9 mouse cellular contexts compared by ENCODE assay signal in the genomic region with DNA sequence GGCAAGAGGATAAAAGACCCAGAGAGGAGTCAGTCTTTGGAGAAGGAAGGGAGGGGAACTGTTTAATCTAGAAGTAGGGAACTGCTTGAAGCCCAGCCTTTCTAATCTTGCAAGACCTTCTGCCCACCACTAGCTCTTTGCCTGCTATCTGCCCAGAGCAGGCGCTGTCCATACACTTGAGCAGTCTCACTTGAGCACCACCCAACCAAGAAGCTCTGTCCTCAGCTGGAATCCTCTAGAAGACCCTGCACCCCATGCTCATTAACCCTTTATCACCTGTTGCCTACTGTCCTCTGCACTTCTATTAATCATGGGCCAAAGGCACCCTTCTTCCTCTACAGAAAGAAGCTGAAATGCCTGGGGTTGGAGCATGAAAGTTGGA. TPM values are rescaled to one million over a fixed set of nuclear protein-coding genes. Genes with fewer than 3 reads are reported as not detected.
DNase-seq lines count a peak whose midpoint lies in the region; ATAC-seq and TF ChIP-seq lines count a peak whose summit lies in the region.
"Had no signal": no experiment of that assay in that cellular context is flagged by ENCODE, and none has a peak within 500 bp of the region (broad histone marks: within the 10 kb centered on the region; RNA-seq: fewer than 3 reads in every experiment).

No protein-coding gene starts in this region.

- no peaks in the 10 kb centered on the region for H3K4me1 ChIP-seq in bone marrow, adult 2 months (ENCODE audit: control insufficient read depth, insufficient read depth, low read length)
- peaks cover 7% of the 10 kb centered on the region; the same call in 1 of the 2 replicates for H3K4me1 ChIP-seq in forebrain, postnatal 0 days (ENCODE audit: insufficient read depth)

- ATAC-seq in forebrain, postnatal 0 days, result no peak
- peak; percentile 63 for ATAC-seq in megakaryocyte, adult 5-6 weeks (ENCODE audit: poor library complexity, severe bottlenecking)

- peak overlapping the region; percentile 67 for H3K4me3 ChIP-seq in gastrocnemius, adult 2 months
- peak overlapping the region; percentile 80 for H3K4me3 ChIP-seq in bone marrow, adult 2 months (replicated peaks; ENCODE audit: control insufficient read depth, low read depth, low read length)
- peak overlapping the region; percentile 55 for H3K4me3 ChIP-seq in forebrain, postnatal 0 days (ENCODE audit: low read depth, low read length)

- no peak for TF ChIP-seq POLR2A in bone marrow, adult 2 months (IDR thresholded peaks at IDR 0.05; ENCODE audit: borderline replicate concordance, control insufficient read depth, low read depth, low read length)

- H3K9ac ChIP-seq in forebrain, postnatal 0 days, result peak overlapping the region; percentile 83

- no peak overlapping the region for H3K27ac ChIP-seq in gastrocnemius, adult 2 months
- H3K27ac ChIP-seq in bone marrow, adult 2 months (ENCODE audit: control insufficient read depth, insufficient read depth, low read depth, low read length, poor library complexity), result peak overlapping the region; percentile 84
- peak overlapping the region; percentile 94; the same call in 1 of the 2 replicates for H3K27ac ChIP-seq in forebrain, postnatal 0 days (ENCODE audit: low read depth, low read length)

- WGBS in bone marrow, adult 2 months, result 43% methylated on average over 1 of the region's 1 CpGs
- 67% methylated on average over 1 of the region's 1 CpGs for WGBS in forebrain, postnatal 0 days

- no peak for DNase-seq in gastrocnemius, adult 2 months
- no peak for DNase-seq in gastrocnemius, postnatal 4 days (ENCODE audit: low spot score in 2 of 2)
- no peak for DNase-seq in forebrain, postnatal 0 days
- peak; percentile 45 for DNase-seq in yolk sac, embryonic 10.5 days (ENCODE audit: low spot score)
- no peak for DNase-seq in left cerebral cortex, adult 9 months (ENCODE audit: low spot score in 2 of 2)
- DNase-seq in kidney, adult 8-10 months, result no peak

- no peaks in the 10 kb centered on the region for H3K27me3 ChIP-seq in forebrain, postnatal 0 days (ENCODE audit: insufficient read depth, low read length)
- H3K27me3 ChIP-seq: CH12.LX had no signal

- no peaks in the 10 kb centered on the region for H3K9me3 ChIP-seq in forebrain, postnatal 0 days (ENCODE audit: low read length)

- H3K36me3 ChIP-seq in forebrain, postnatal 0 days (ENCODE audit: insufficient read depth), result no peaks in the 10 kb centered on the region

- intact Hi-C loops in gastrocnemius, adult 2 months (cut with DNase I), result no loop called here

- TF ChIP-seq CTCF in gastrocnemius, adult 2 months (IDR thresholded peaks at IDR 0.05), result no peak
- no peak for TF ChIP-seq CTCF in bone marrow, adult 2 months (IDR thresholded peaks at IDR 0.05; ENCODE audit: control insufficient read depth, insufficient read depth, low read length)
- TF ChIP-seq CTCF in forebrain, postnatal 0 days (IDR thresholded peaks at IDR 0.05; ENCODE audit: low read depth), result no peak

- peak overlapping the region; percentile 95 for H3K4me2 ChIP-seq in forebrain, postnatal 0 days (ENCODE audit: low read depth)

RNA-seq across cellular contexts. Expression of gene Snca, which starts 1.6 kb away (rescaled TPM):
- 1 to 10 TPM in 1 of 2 experiments, under 1 TPM in 1; 0.82 to 1.5 TPM for total RNA-seq in gastrocnemius, adult 2 months (2021)
- total RNA-seq in gastrocnemius, postnatal 4 days (2021), result 1 to 10 TPM; 1.5 to 3.6 TPM
- 213 and 550 TPM in 2 replicates for polyA plus RNA-seq in bone marrow, adult 2 months (2011; ENCODE audit: insufficient read depth, insufficient read length, low replicate concordance, missing spikeins)
- total RNA-seq in forebrain, postnatal 0 days (2014; rRNA removed), result 244 and 300 TPM in 2 replicates
- 409 and 490 TPM in 2 replicates for polyA plus RNA-seq in forebrain, postnatal 0 days (2015; fragmentation: Nextera tagmentation; extraction: Ambion mirVana)
- total RNA-seq in megakaryocyte, adult 5-6 weeks (2015), result 1.3 and 5.0 TPM in 2 replicates
- total RNA-seq in megakaryocyte, adult 5-6 weeks (2017), result 0.55 and 2.0 TPM in 2 replicates
- total RNA-seq: CH12.LX had no signal

Comparison
In these comparisons a context has a peak if more than half of its experiments do, and no peak if none do; other contexts are left out.
1. RNA of gene Snca, which starts 1.6 kb away (total RNA-seq): 244 to 300 TPM in forebrain, postnatal 0 days; 1.5 to 3.6 TPM in gastrocnemius, postnatal 4 days, 0.82 to 1.5 TPM in gastrocnemius, adult 2 months and 0.55 to 5.0 TPM in megakaryocyte, adult 5-6 weeks; every median in the first group is over 10 times any median in the second.
2. Peak in every context shown above with its lines, with median percentiles within 50 percentile points of each other: H3K4me3 ChIP-seq.